Mouse (Mus musculus) liver, postnatal 0 days (tissue): ENCODE data around the gene Ppp1r11. TPM values are rescaled to one million over a fixed set of nuclear protein-coding genes. Genes with fewer than 3 reads are reported as not detected.
A peak's percentile ranks its signal among the peaks of the same experiment; 100 is the strongest.

Experiments
- ATAC-seq: fragments of 200-750 bp; cut with Nextera tagmentation; 2 replicates; pipeline ENCODE4 v1.8.0; 2017; ENCODE audit warnings: mild to moderate bottlenecking, moderate library complexity
- DNase-seq: peaks from one replicate; pipeline ENCODE4 v3.0.0-alpha.2; 2016
- H3K27ac ChIP-seq: fragments of 300-500 bp; sonication (generic); 2 replicates; pipeline ENCODE4 v1.5.1; 2014; ENCODE audit warnings: antibody characterized with exemption, moderate library complexity, mild to moderate bottlenecking, low read depth
- H3K27me3 ChIP-seq: fragments of 300-500 bp; sonication (generic); 2 replicates; pipeline ENCODE4 v1.6.1; 2014; ENCODE audit warnings: low read length, control low read depth, mixed read lengths; ENCODE audit not compliant: insufficient read depth
- H3K36me3 ChIP-seq: fragments of 300-500 bp; sonication (generic); replicated peaks from 2 replicates; pipeline ENCODE4 v1.6.1; 2014; ENCODE audit warnings: mild to moderate bottlenecking, control low read depth, low read length, moderate library complexity, mixed read lengths; ENCODE audit not compliant: insufficient read depth
- H3K4me1 ChIP-seq: fragments of 300-500 bp; sonication (generic); 2 replicates; pipeline ENCODE4 v1.6.1; 2014; ENCODE audit warnings: antibody characterized with exemption, mild to moderate bottlenecking, control low read depth; ENCODE audit not compliant: insufficient read depth
- H3K4me2 ChIP-seq: fragments of 300-500 bp; sonication (generic); 2 replicates; pipeline ENCODE4 v1.6.1; 2014; ENCODE audit warnings: low read depth, mild to moderate bottlenecking, low read length, moderate library complexity, mixed read lengths
- H3K4me3 ChIP-seq: fragments of 300-500 bp; sonication (generic); 2 replicates; pipeline ENCODE4 v1.5.1; 2014; ENCODE audit warnings: low read depth, low read length
- H3K9ac ChIP-seq: fragments of 300-500 bp; sonication (generic); replicated peaks from 2 replicates; pipeline ENCODE4 v1.6.1; 2014; ENCODE audit warnings: mild to moderate bottlenecking, moderate library complexity
- H3K9me3 ChIP-seq: fragments of 300-500 bp; sonication (generic); 2 replicates; pipeline ENCODE4 v1.6.1; 2016; ENCODE audit warnings: mild to moderate bottlenecking, control low read depth, low read length, mixed read lengths
- CTCF ChIP-seq: sonication (generic); IDR thresholded peaks from 2 replicates; pipeline ENCODE4 v1.5.1; 2016; ENCODE audit warnings: antibody characterized with exemption, low read depth
- EP300 ChIP-seq: IDR thresholded peaks from 2 replicates; pipeline ENCODE4 v1.6.1; 2016; ENCODE audit warnings: antibody characterized with exemption, low read depth, mild to moderate bottlenecking
- WGBS: fragments of 180-500 bp; shearing (Covaris S2); extraction: QIAGEN DNeasy Blood & Tissue Kit; methylation state at CpG from one replicate; pipeline ENCODE4 v1.1.7; 2014; ENCODE audit not compliant: insufficient replicate concordance; 5-methylcytosine and 5-hydroxymethylcytosine counted together
- polyA plus RNA-seq: library from polyadenylated mRNA; unstranded; fragments of >200 nt; fragmentation: Nextera tagmentation; extraction: Ambion mirVana; gene quantifications from 2 replicates; pipeline ENCODE4 v1.2.1, GENCODE M21; 2015

Ppp1r11 gene
- polyA plus RNA-seq, 1 experiment from 2014 or later, result 41.7 TPM

GRCm38 (mm10) chr17:36981845-36982244 is 30.3 kb upstream of the Ppp1r11 start:
- 21% methylated on average over 4 of the region's 4 CpGs for WGBS
- peak overlapping the region; percentile 7; the same call in 1 of the 2 replicates for H3K4me3 ChIP-seq
- H3K27ac ChIP-seq, result no peak overlapping the region
- no peaks in the 10 kb centered on the region for H3K9me3 ChIP-seq
- H3K27me3 ChIP-seq, result peaks cover 5% of the 10 kb centered on the region; the same call in 1 of the 2 replicates
- H3K4me1 ChIP-seq, result no peaks in the 10 kb centered on the region
- H3K9ac ChIP-seq, result no peak overlapping the region
- peak overlapping the region; percentile 54 for H3K4me2 ChIP-seq
- no peaks in the 10 kb centered on the region for H3K36me3 ChIP-seq
- DNase-seq, result no peak
- no peak for ATAC-seq
- TF ChIP-seq CTCF (no peak), EP300 (no peak)

GRCm38 (mm10) chr17:36981221-36981813 is 29.8 kb upstream of the Ppp1r11 start, which contains the start of gene 2410137M14Rik:
TSS of gene 2410137M14Rik (minus strand) at chr17:36981237.
- H3K4me1 ChIP-seq, result no peaks in the 10 kb centered on the region
- no peak for TF ChIP-seq CTCF
- no peak for TF ChIP-seq EP300
- H3K4me3 ChIP-seq, result peak within 1 kb of the TSS; percentile 7; the same call in 1 of the 2 replicates
- peak within 1 kb of the TSS; percentile 54 for H3K4me2 ChIP-seq
- H3K27ac ChIP-seq, result no peak within 1 kb of the TSS
- DNase-seq (no peak), ATAC-seq (0 out of 2 replicates have a peak, but pooled peaks have one; percentile 19)
- no peaks in the 10 kb centered on the region for H3K36me3 ChIP-seq
- H3K27me3 ChIP-seq, result peaks cover under 1% of the 10 kb centered on the region; the same call in 1 of the 2 replicates
- H3K9me3 ChIP-seq, result no peaks in the 10 kb centered on the region
- WGBS, result 10% methylated on average over 18 of the region's 18 CpGs
- no peak within 1 kb of the TSS for H3K9ac ChIP-seq

- no peak overlapping the region for H3K4me3 ChIP-seq
- H3K9me3 ChIP-seq, result no peaks in the 10 kb centered on the region
- 0 out of 2 replicates have a peak, but pooled peaks cover 3% of the 10 kb centered on the region for H3K4me1 ChIP-seq
- H3K27me3 ChIP-seq, result no peaks in the 10 kb centered on the region
- H3K27ac ChIP-seq, result no peak overlapping the region
- no peak for ATAC-seq
- H3K9ac ChIP-seq, result no peak overlapping the region
- WGBS, result 53% methylated on average over 8 of the region's 8 CpGs
- H3K36me3 ChIP-seq, result no peaks in the 10 kb centered on the region
- no peak for DNase-seq
- TF ChIP-seq CTCF, result no peak
- no peak for TF ChIP-seq EP300
- H3K4me2 ChIP-seq, result no peak overlapping the region
Observed at GRCm38 (mm10) chr17:36973271-36973787, 21.8 kb upstream of the Ppp1r11 start.

DNA sequence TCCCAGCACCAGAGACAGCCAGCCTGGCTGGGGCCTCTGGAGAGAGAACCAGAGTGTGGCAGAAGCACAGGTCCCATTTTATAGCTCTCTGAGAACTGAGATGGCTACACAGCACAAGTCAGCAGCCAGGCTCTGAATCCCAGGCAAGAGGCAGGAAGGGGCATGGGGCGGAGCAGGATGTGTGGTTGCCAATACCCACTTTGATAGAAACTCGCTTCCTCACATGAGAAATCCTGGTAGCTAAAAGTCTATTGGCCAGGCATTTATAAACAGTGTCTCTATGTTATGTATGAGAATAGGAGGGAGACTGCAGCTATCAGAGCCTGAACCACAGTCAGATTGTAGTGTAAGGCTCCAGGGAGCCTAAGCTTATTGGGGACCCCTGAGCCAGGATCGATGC is 21.2 kb upstream of the Ppp1r11 start:
- Histone ChIP-seq H3K9me3 (no peaks in the 10 kb centered on the region), H3K9ac (no peak overlapping the region), H3K36me3 (no peaks in the 10 kb centered on the region), H3K4me2 (no peak overlapping the region), H3K4me1 (0 out of 2 replicates have a peak, but pooled peaks cover 3% of the 10 kb centered on the region), H3K27ac (no peak overlapping the region), H3K27me3 (no peaks in the 10 kb centered on the region), H3K4me3 (no peak overlapping the region)
- ATAC-seq, result no peak
- no peak for DNase-seq
- TF ChIP-seq CTCF (no peak), EP300 (no peak)
- WGBS, result 51% methylated on average over 3 of the region's 3 CpGs

- WGBS, result 67% methylated on average over 6 of the region's 6 CpGs
- no peak overlapping the region for H3K4me3 ChIP-seq
- H3K4me2 ChIP-seq, result no peak overlapping the region
- ATAC-seq, result no peak
- H3K9ac ChIP-seq, result no peak overlapping the region
- TF ChIP-seq EP300 (no peak), CTCF (no peak)
- no peak for DNase-seq
- H3K27me3 ChIP-seq, result no peaks in the 10 kb centered on the region
- no peaks in the 10 kb centered on the region for H3K36me3 ChIP-seq
- 0 out of 2 replicates have a peak, but pooled peaks cover 3% of the 10 kb centered on the region for H3K4me1 ChIP-seq
- no peaks in the 10 kb centered on the region for H3K9me3 ChIP-seq
- H3K27ac ChIP-seq, result no peak overlapping the region
Observed at GRCm38 (mm10) chr17:36971172-36971850, 19.8 kb upstream of the Ppp1r11 start.

- Histone ChIP-seq H3K4me1 (0 out of 2 replicates have a peak, but pooled peaks cover 3% of the 10 kb centered on the region), H3K27ac (no peak overlapping the region; the same call in 1 of the 2 replicates), H3K9me3 (no peaks in the 10 kb centered on the region), H3K36me3 (no peaks in the 10 kb centered on the region), H3K4me3 (no peak overlapping the region), H3K9ac (no peak overlapping the region), H3K4me2 (no peak overlapping the region), H3K27me3 (no peaks in the 10 kb centered on the region)
- peak; percentile 85 for ATAC-seq
- DNase-seq, result peak; percentile 21
- TF ChIP-seq EP300 (no peak), CTCF (no peak)
- WGBS, result 65% methylated on average over 14 of the region's 14 CpGs
Observed at GRCm38 (mm10) chr17:36970316-36970890, 18.9 kb upstream of the Ppp1r11 start.
